Mouse (Mus musculus): ENCODE measurements around the gene Ttk. TPM values are rescaled to one million over a fixed set of nuclear protein-coding genes. Genes with fewer than 3 reads are reported as not detected.
A peak's percentile ranks its signal among the peaks of the same experiment; 100 is the strongest.

The Ttk gene
- polyA plus RNA-seq, 1 experiment, result 0.23 TPM

DNA sequence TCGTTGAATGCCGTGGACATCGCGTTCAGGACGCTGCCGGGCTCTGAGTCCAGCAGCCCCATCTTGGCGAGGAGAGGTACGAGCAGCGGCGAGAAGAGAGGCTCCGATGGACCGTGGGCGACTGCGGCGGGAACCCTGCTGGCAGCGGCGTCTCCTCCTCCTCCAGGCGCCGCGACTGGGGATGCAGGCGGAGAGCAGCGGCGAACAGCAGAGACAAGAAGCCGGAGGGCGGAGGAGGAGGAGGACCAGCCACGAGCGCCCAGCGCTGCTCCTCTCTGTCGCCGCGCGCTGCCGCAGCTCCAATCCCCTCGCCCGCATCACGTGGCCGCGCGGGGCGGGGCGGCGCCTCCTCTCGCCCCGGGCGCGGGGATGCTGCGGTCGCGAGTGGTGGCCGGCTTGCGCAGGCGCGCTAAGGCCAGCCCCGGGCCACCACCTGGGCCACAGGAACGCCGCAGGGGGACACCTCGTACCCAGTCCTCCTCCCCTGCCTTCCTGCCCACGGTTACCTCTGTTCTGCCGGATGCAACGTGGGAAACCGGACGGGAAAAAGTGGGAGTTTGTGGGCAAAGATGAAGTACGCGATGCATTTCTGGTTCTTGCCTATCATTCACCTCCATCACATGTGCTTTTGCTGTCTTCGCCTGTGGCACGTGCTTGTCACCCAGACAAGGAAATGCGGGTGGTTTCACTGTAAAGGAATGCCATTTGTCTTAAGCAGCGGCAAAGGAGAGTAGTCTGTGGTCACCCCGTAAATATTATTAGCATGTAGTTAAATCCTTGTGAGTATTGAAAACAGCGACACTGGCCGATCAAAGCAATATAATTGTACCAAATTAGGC, 28.3 kb upstream of the Ttk start, which contains the start of gene Elovl4:
Gene Elovl4 (minus strand): TSS at position 301 of the 839 bp plus-strand sequence.
- TF ChIP-seq CTCF (IDR thresholded peaks at IDR 0.05; ENCODE audit: borderline replicate concordance, insufficient read depth, low read depth, low read length) (no peak; the same call in 1 of the 2 replicates), POLR2A (IDR thresholded peaks at IDR 0.05; ENCODE audit: borderline replicate concordance, insufficient read depth, low read length) (peak; percentile 97)
- Histone ChIP-seq H3K4me1 (ENCODE audit: control insufficient read depth, insufficient read depth, low read length) (peaks cover 10% of the 10 kb centered on the region), H3K27ac (ENCODE audit: insufficient read depth, low read length) (peak within 1 kb of the TSS; percentile 87), H3K27me3 (ENCODE audit: control insufficient read depth, insufficient read depth, low read length) (no peaks in the 10 kb centered on the region), H3K4me3 (replicated peaks; ENCODE audit: insufficient read depth, low read depth, low read length) (peak within 1 kb of the TSS; percentile 89)
- peak; percentile 91 to 93 for DNase-seq
- WGBS, result 2% methylated on average over 66 of the region's 71 CpGs

DNA sequence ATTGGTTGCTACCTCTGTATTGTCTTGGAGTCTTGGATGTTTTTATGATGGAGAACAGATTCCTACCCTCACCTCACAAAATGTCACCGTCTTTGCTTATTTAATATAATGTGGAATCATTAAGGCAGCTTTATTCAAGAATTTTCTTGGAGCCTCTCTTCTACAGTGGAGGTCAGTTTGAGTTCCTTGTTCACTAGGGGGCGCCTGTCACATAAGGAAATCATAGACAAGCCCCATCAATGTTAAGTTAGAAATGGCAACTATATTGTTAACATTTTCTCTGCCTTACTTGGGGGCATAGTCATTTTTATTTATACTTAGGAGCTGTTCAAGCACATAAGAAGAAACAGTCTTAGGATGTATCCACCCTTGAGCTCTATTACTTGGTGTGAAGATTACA, 26.9 kb upstream of the Ttk start:
- WGBS, result 15% methylated on average over 2 of the region's 2 CpGs
- TF ChIP-seq POLR2A (IDR thresholded peaks at IDR 0.05; ENCODE audit: borderline replicate concordance, insufficient read depth, low read length) (no peak), CTCF (IDR thresholded peaks at IDR 0.05; ENCODE audit: borderline replicate concordance, insufficient read depth, low read depth, low read length) (no peak; the same call in 1 of the 2 replicates)
- peak in 1 of 2 experiments; percentile 52 for DNase-seq

DNA sequence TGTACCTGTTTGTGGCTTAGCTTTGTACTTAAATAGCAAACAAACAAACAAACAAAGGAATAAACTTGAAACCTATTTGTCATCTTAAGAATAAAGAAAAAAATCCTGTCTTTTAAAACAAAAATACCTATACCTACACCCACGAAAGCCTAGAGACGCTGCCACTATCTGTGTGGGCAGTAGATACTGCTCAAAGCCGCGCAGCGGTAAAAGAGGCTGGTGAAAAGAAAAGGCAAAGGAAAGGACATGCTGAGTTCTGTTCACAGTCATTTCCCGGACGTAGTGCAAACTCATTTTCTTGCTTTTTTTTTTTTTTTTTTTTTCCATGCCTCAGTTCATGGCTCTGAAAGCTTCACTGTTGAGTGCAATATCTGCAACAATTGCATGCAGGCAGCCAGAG, 15.3 kb upstream of the Ttk start:
- DNase-seq, result no peak

More for the DNA sequence above, 26.9 kb upstream of the Ttk start:
- no peak overlapping the region for H3K27ac ChIP-seq (ENCODE audit: insufficient read depth, low read length)
- no peaks in the 10 kb centered on the region for H3K27me3 ChIP-seq (ENCODE audit: control insufficient read depth, insufficient read depth, low read length)
- no peak overlapping the region for H3K4me3 ChIP-seq (replicated peaks; ENCODE audit: insufficient read depth, low read depth, low read length)
- peaks cover 4% of the 10 kb centered on the region; the same call in 1 of the 2 replicates for H3K4me1 ChIP-seq (ENCODE audit: control insufficient read depth, insufficient read depth, low read length)

DNA sequence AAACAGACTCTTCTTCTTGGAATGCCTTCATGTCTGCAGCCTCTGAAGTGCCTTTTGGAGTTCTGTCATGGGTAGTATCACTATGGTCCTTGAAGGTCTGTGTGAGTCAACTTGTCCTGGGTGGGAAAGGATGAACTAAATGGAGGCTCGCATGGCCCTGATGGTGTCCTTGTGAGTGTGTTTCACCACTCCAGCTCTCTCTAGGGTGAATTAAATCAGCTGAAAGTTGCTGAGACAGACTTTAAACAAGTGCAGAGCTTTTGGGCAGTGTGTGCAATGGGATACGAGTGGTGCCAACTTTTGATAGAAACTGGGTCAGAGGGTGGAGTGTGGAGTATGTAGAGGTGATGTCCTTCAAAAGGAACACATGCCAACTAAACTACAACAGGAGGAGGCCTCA, 13.5 kb upstream of the Ttk start:
- no peak overlapping the region for H3K27ac ChIP-seq (ENCODE audit: insufficient read depth, low read length)
- TF ChIP-seq CTCF (IDR thresholded peaks at IDR 0.05; ENCODE audit: borderline replicate concordance, insufficient read depth, low read depth, low read length) (no peak), POLR2A (IDR thresholded peaks at IDR 0.05; ENCODE audit: borderline replicate concordance, insufficient read depth, low read length) (no peak)
- no peaks in the 10 kb centered on the region for H3K27me3 ChIP-seq (ENCODE audit: control insufficient read depth, insufficient read depth, low read length)
- H3K4me1 ChIP-seq (ENCODE audit: control insufficient read depth, insufficient read depth, low read length), result no peaks in the 10 kb centered on the region
- DNase-seq, result no peak
- WGBS, result 79% methylated on average over 2 of the region's 2 CpGs
- no peak overlapping the region for H3K4me3 ChIP-seq (replicated peaks; ENCODE audit: insufficient read depth, low read depth, low read length)

More for the DNA sequence above, 15.3 kb upstream of the Ttk start:
- no peak for TF ChIP-seq POLR2A (IDR thresholded peaks at IDR 0.05; ENCODE audit: borderline replicate concordance, insufficient read depth, low read length)
- no peak for TF ChIP-seq CTCF (IDR thresholded peaks at IDR 0.05; ENCODE audit: borderline replicate concordance, insufficient read depth, low read depth, low read length)
- Histone ChIP-seq H3K4me1 (ENCODE audit: control insufficient read depth, insufficient read depth, low read length) (no peaks in the 10 kb centered on the region), H3K27me3 (ENCODE audit: control insufficient read depth, insufficient read depth, low read length) (no peaks in the 10 kb centered on the region), H3K4me3 (replicated peaks; ENCODE audit: insufficient read depth, low read depth, low read length) (no peak overlapping the region), H3K27ac (ENCODE audit: insufficient read depth, low read length) (no peak overlapping the region)
- 42% methylated on average over 7 of the region's 7 CpGs for WGBS

DNA sequence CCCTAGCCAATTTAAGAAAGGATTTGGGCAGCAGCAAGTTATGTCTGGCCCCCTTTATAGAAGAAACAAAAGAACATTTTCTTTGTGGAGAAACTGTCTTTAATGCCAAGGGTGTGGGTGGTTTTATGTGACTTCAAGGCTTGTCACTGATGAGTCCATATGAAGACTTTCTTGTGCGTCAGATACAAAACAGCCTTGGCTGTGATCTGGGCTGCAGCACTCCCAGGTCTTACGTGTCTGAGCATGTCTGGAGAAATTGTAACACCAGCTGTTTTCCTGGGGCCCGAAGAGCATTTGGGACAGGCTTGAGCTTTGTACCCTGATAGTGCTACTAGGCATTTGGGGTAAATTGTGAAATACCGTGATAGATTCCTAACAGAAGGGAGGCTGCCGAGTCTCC, 11.6 kb upstream of the Ttk start:
- Histone ChIP-seq H3K4me1 (ENCODE audit: control insufficient read depth, insufficient read depth, low read length) (no peaks in the 10 kb centered on the region), H3K4me3 (replicated peaks; ENCODE audit: insufficient read depth, low read depth, low read length) (no peak overlapping the region), H3K27ac (ENCODE audit: insufficient read depth, low read length) (no peak overlapping the region), H3K27me3 (ENCODE audit: control insufficient read depth, insufficient read depth, low read length) (no peaks in the 10 kb centered on the region)
- no peak for TF ChIP-seq CTCF (IDR thresholded peaks at IDR 0.05; ENCODE audit: borderline replicate concordance, insufficient read depth, low read depth, low read length)
- TF ChIP-seq POLR2A (IDR thresholded peaks at IDR 0.05; ENCODE audit: borderline replicate concordance, insufficient read depth, low read length), result no peak
- WGBS, result 79% methylated on average over 5 of the region's 5 CpGs
- DNase-seq, result no peak

DNA sequence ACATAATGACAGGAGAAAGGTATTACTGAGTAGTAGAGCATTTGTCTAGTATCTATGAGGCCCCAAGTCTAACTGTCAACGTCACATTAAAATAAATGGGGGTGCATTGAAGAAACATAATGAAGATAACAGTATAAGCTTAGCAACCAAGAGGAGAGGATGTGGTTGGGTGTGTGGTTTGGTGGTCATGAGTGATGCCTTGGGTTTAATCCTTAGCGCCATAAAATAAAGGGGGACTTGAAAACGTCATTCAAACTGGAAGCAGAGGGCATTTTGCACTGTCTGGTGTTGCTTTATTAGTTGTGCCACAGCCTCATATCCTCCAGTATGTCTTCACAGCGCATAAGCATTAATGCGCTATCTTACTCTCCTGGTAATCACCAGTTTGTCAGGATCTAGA, 4.6 kb upstream of the Ttk start:
- Histone ChIP-seq H3K27ac (ENCODE audit: insufficient read depth, low read length) (no peak overlapping the region), H3K27me3 (ENCODE audit: control insufficient read depth, insufficient read depth, low read length) (no peaks in the 10 kb centered on the region)

DNA sequence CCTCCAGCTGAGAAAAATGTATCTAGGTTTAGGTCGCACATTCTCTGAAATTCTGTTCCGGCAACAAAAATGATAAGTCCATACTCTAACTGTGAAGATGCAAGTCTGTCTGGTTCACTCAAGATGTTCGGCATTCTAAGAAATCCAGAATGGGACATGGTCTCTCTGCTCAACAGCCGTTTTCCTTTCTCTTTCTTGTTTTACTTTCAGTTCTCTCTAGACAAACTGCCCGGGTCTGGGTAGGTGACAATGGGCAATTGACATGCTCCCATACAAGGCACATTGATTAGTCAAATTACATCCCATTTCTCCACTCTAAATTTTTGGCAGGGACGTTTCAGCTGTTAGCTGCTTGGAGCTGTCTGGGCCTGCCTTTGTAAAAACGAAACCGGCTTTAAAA, 3.3 kb upstream of the Ttk start:
- TF ChIP-seq POLR2A (IDR thresholded peaks at IDR 0.05; ENCODE audit: borderline replicate concordance, insufficient read depth, low read length) (no peak), CTCF (IDR thresholded peaks at IDR 0.05; ENCODE audit: borderline replicate concordance, insufficient read depth, low read depth, low read length) (no peak)
- Histone ChIP-seq H3K4me1 (ENCODE audit: control insufficient read depth, insufficient read depth, low read length) (no peaks in the 10 kb centered on the region), H3K27ac (ENCODE audit: insufficient read depth, low read length) (no peak overlapping the region), H3K4me3 (replicated peaks; ENCODE audit: insufficient read depth, low read depth, low read length) (no peak overlapping the region), H3K27me3 (ENCODE audit: control insufficient read depth, insufficient read depth, low read length) (no peaks in the 10 kb centered on the region)
- 79% methylated on average over 8 of the region's 8 CpGs for WGBS
- DNase-seq, result no peak

More for the DNA sequence above, 4.6 kb upstream of the Ttk start:
- TF ChIP-seq POLR2A (IDR thresholded peaks at IDR 0.05; ENCODE audit: borderline replicate concordance, insufficient read depth, low read length) (no peak), CTCF (IDR thresholded peaks at IDR 0.05; ENCODE audit: borderline replicate concordance, insufficient read depth, low read depth, low read length) (no peak)
- no peak for DNase-seq
- no peak overlapping the region for H3K4me3 ChIP-seq (replicated peaks; ENCODE audit: insufficient read depth, low read depth, low read length)
- 86% methylated on average over 5 of the region's 5 CpGs for WGBS
- H3K4me1 ChIP-seq (ENCODE audit: control insufficient read depth, insufficient read depth, low read length), result no peaks in the 10 kb centered on the region
